In genomic region chr9:5271334-5271845, GRCm38 (mm10) we compare ENCODE assay signal across 27 mouse cellular contexts. TPM values are rescaled to one million over a fixed set of nuclear protein-coding genes. Genes with fewer than 3 reads are reported as not detected.
DNase-seq lines count a peak whose midpoint lies in the region; ATAC-seq lines count a peak whose summit lies in the region.
"Had no signal": no experiment of that assay in that cellular context is flagged by ENCODE, and none has a peak within 500 bp of the region (broad histone marks: within the 10 kb centered on the region; RNA-seq: fewer than 3 reads in every experiment).

No protein-coding gene starts in this region.

- no peak overlapping the region for H3K4me3 ChIP-seq in kidney, embryonic 14.5 days (ENCODE audit: low read length)
- no peak overlapping the region for H3K4me3 ChIP-seq in lung, embryonic 16.5 days (ENCODE audit: low read length)
- H3K4me3 ChIP-seq: forebrain, embryonic 15.5 days; midbrain, embryonic 10.5 days; neural tube, embryonic 15.5 days had no signal

- no peak overlapping the region for H3K27ac ChIP-seq in kidney, embryonic 14.5 days (ENCODE audit: low read depth, low read length)
- no peak overlapping the region for H3K27ac ChIP-seq in lung, embryonic 16.5 days (ENCODE audit: low read length)
- H3K27ac ChIP-seq: forebrain, embryonic 15.5 days; hindbrain, postnatal 0 days; midbrain, embryonic 10.5 days; neural tube, embryonic 15.5 days had no signal

- no peaks in the 10 kb centered on the region for H3K36me3 ChIP-seq in kidney, embryonic 14.5 days (ENCODE audit: control insufficient read depth, insufficient read depth, low read length)
- no peaks in the 10 kb centered on the region for H3K36me3 ChIP-seq in lung, embryonic 16.5 days (ENCODE audit: control insufficient read depth, insufficient read depth, low read length)
- H3K36me3 ChIP-seq: forebrain, embryonic 15.5 days; G1E; midbrain, embryonic 10.5 days; neural tube, embryonic 15.5 days had no signal

- ATAC-seq in kidney, embryonic 14.5 days (ENCODE audit: low FRiP score, low TSS enrichment): peak; percentile 52; the same call in 1 of the 2 replicates
- ATAC-seq in lung, embryonic 16.5 days (ENCODE audit: low read depth): peak; percentile 36; the same call in 1 of the 2 replicates
- ATAC-seq in megakaryocyte, adult 5-6 weeks (ENCODE audit: poor library complexity, severe bottlenecking): no peak
- ATAC-seq: forebrain, embryonic 15.5 days; hindbrain, postnatal 0 days; intestine, embryonic 16.5 days had no signal

- no peaks in the 10 kb centered on the region for H3K4me1 ChIP-seq in kidney, embryonic 14.5 days (ENCODE audit: control insufficient read depth, insufficient read depth, low read length)
- no peaks in the 10 kb centered on the region for H3K4me1 ChIP-seq in lung, embryonic 16.5 days (replicated peaks; ENCODE audit: control insufficient read depth, insufficient read depth, low read length)
- H3K4me1 ChIP-seq: forebrain, embryonic 15.5 days; midbrain, embryonic 10.5 days; neural tube, embryonic 15.5 days had no signal

- no peaks in the 10 kb centered on the region for H3K9me3 ChIP-seq in kidney, embryonic 14.5 days (ENCODE audit: control insufficient read depth, low read length)
- H3K9me3 ChIP-seq in lung, embryonic 16.5 days (ENCODE audit: control insufficient read depth, low read length): no peaks in the 10 kb centered on the region
- H3K9me3 ChIP-seq: forebrain, embryonic 15.5 days; G1E; midbrain, embryonic 10.5 days; neural tube, embryonic 15.5 days had no signal

- no peak overlapping the region for H3K9ac ChIP-seq in kidney, embryonic 14.5 days (ENCODE audit: low read depth, low read length)
- no peak overlapping the region for H3K9ac ChIP-seq in lung, embryonic 16.5 days (ENCODE audit: low read length)
- H3K9ac ChIP-seq: forebrain, embryonic 15.5 days; neural tube, embryonic 15.5 days had no signal

- DNase-seq in heart, adult 11 months: peak; percentile 81
- DNase-seq in heart, adult 8-10 months (ENCODE audit: low spot score): no peak
- DNase-seq in kidney, adult 9 months: no peak
- no peak for DNase-seq in lung, adult 18-20 months
- DNase-seq: adrenal gland, adult 2 months; B cell, adult 2 months; cerebellum, adult 11-12 months; cerebellum, postnatal 10 days; gastrocnemius, postnatal 10 days; kidney, postnatal 25 days; layer of hippocampus, postnatal 36 days; lung, adult 2 months; lung, postnatal 4 days; right cerebral cortex, adult 18-20 months; right cerebral cortex, postnatal 4 days; thymus, postnatal 14 days had no signal

- no peak overlapping the region for H3K4me2 ChIP-seq in kidney, embryonic 14.5 days (replicated peaks; ENCODE audit: low read depth, low read length)
- no peak overlapping the region for H3K4me2 ChIP-seq in lung, embryonic 16.5 days (ENCODE audit: low read depth, low read length)
- H3K4me2 ChIP-seq: forebrain, embryonic 15.5 days; liver, embryonic 11.5 days; neural tube, embryonic 15.5 days had no signal

- no peaks in the 10 kb centered on the region for H3K27me3 ChIP-seq in kidney, embryonic 14.5 days (ENCODE audit: control insufficient read depth, insufficient read depth, low read length)
- H3K27me3 ChIP-seq in lung, embryonic 16.5 days (ENCODE audit: control insufficient read depth, insufficient read depth, low read depth, low read length): no peaks in the 10 kb centered on the region
- H3K27me3 ChIP-seq: CH12.LX; forebrain, embryonic 15.5 days; neural tube, embryonic 15.5 days had no signal

- 35% methylated on average over 6 of the region's 6 CpGs for WGBS in kidney, embryonic 14.5 days
- WGBS in lung, embryonic 16.5 days: 48% methylated on average over 6 of the region's 6 CpGs

RNA-seq across cellular contexts. Expression of gene Casp1, which starts 26.9 kb away (rescaled TPM):
- total RNA-seq in heart, adult 8-10 months (2022): 1 to 10 TPM; 1.0 to 2.6 (median 1.6) TPM
- polyA plus RNA-seq in kidney, embryonic 14.5 days (2014; fragmentation: Nextera tagmentation; extraction: Ambion mirVana): 1.9 and 2.0 TPM in 2 replicates
- 1.3 and 1.7 TPM in 2 replicates for polyA plus RNA-seq in lung, embryonic 16.5 days (2015; fragmentation: Nextera tagmentation; extraction: Ambion mirVana)
- total RNA-seq in megakaryocyte, adult 5-6 weeks (2015): 132 and 154 TPM in 2 replicates
- total RNA-seq in megakaryocyte, adult 5-6 weeks (2017): 99.5 and 118 TPM in 2 replicates
- total RNA-seq: G1E; hindbrain, postnatal 0 days had no signal
- polyA plus RNA-seq: adrenal gland, adult 2 months; G1E had no signal

RNA-seq across cellular contexts. Expression of gene Casp4, which starts 37.2 kb away (rescaled TPM):
- total RNA-seq in heart, adult 8-10 months (2022): 1 to 10 TPM; 2.7 to 4.2 (median 3.6) TPM
- polyA plus RNA-seq in kidney, embryonic 14.5 days (2014; fragmentation: Nextera tagmentation; extraction: Ambion mirVana): 5.7 and 5.8 TPM in 2 replicates
- polyA plus RNA-seq in lung, embryonic 16.5 days (2015; fragmentation: Nextera tagmentation; extraction: Ambion mirVana): 0.91 and 1.6 TPM in 2 replicates
- 36.7 and 46.9 TPM in 2 replicates for total RNA-seq in megakaryocyte, adult 5-6 weeks (2015)
- 31.6 and 42.1 TPM in 2 replicates for total RNA-seq in megakaryocyte, adult 5-6 weeks (2017)
- total RNA-seq: G1E had no signal
- polyA plus RNA-seq: G1E; midbrain, embryonic 10.5 days had no signal

Comparison
In these comparisons a context has a peak if more than half of its experiments do, and no peak if none do; other contexts are left out.
1. RNA of gene Casp1, which starts 26.9 kb away (total RNA-seq): 99.5 to 154 TPM in megakaryocyte, adult 5-6 weeks; 1.0 to 2.6 TPM in heart, adult 8-10 months; every median in the first group is over 10 times any median in the second.
2. RNA of gene Casp4, which starts 37.2 kb away (total RNA-seq): 31.6 to 46.9 TPM in megakaryocyte, adult 5-6 weeks; 2.7 to 4.2 TPM in heart, adult 8-10 months; every median in the first group is over 4 times any median in the second.